Mouse (Mus musculus): ENCODE measurements around the gene Crmp1. TPM values are rescaled to one million over a fixed set of nuclear protein-coding genes. Genes with fewer than 3 reads are reported as not detected.
A peak's percentile ranks its signal among the peaks of the same experiment; 100 is the strongest.

Crmp1 gene
- polyA plus RNA-seq, 1 experiment = 0.05 TPM

GRCm38 (mm10) chr5:37335061-37335460, 93.3 kb downstream of the Crmp1 start:
- TF ChIP-seq MYOD1 (IDR thresholded peaks at IDR 0.05; ENCODE audit: control insufficient read depth, insufficient read length, low read depth) (no peak), CEBPB (IDR thresholded peaks at IDR 0.05; ENCODE audit: low read depth) (no peak), CTCF (IDR thresholded peaks at IDR 0.05; ENCODE audit: control insufficient read depth, insufficient read depth, insufficient read length) (no peak), MAX (IDR thresholded peaks at IDR 0.05) (no peak), FOSL1 (IDR thresholded peaks at IDR 0.05; ENCODE audit: insufficient read depth, low read length, poor library complexity, severe bottlenecking) (no peak), USF1 (IDR thresholded peaks at IDR 0.05; ENCODE audit: low read depth) (no peak), MYOG (IDR thresholded peaks at IDR 0.05; ENCODE audit: control insufficient read depth, extremely low read depth, insufficient read length) (no peak)
- H3K79me2 ChIP-seq (ENCODE audit: control insufficient read depth, insufficient read depth) = peaks cover 17% of the 10 kb centered on the region
- H3K27me3 ChIP-seq (ENCODE audit: control insufficient read depth, insufficient read depth, insufficient read length) = no peaks in the 10 kb centered on the region
- H3ac ChIP-seq (ENCODE audit: control insufficient read depth, insufficient read length, low read depth) = no peak overlapping the region
- H3K79me3 ChIP-seq (ENCODE audit: low read depth) = no peaks in the 10 kb centered on the region
- no peak overlapping the region for H3K4me3 ChIP-seq (ENCODE audit: insufficient read depth, poor library complexity, severe bottlenecking)
- H3K36me3 ChIP-seq (ENCODE audit: control insufficient read depth, insufficient read depth) = no peaks in the 10 kb centered on the region

GRCm38 (mm10) chr5:37336485-37337105, 94.9 kb downstream of the Crmp1 start, which contains the start of gene Evc:
TSS of gene Evc (minus strand) at chr5:37336894.
- Histone ChIP-seq H3K36me3 (ENCODE audit: control insufficient read depth, insufficient read depth) (no peaks in the 10 kb centered on the region), H3K79me3 (ENCODE audit: low read depth) (no peaks in the 10 kb centered on the region), H3ac (ENCODE audit: control insufficient read depth, insufficient read length, low read depth) (peak within 1 kb of the TSS; percentile 86), H3K79me2 (ENCODE audit: control insufficient read depth, insufficient read depth) (peaks cover 17% of the 10 kb centered on the region), H3K27me3 (ENCODE audit: control insufficient read depth, insufficient read depth, insufficient read length) (no peaks in the 10 kb centered on the region), H3K4me3 (ENCODE audit: insufficient read depth, poor library complexity, severe bottlenecking) (peak within 1 kb of the TSS; percentile 34)
- TF ChIP-seq USF1 (IDR thresholded peaks at IDR 0.05; ENCODE audit: low read depth) = no peak
- no peak for TF ChIP-seq MYOG (IDR thresholded peaks at IDR 0.05; ENCODE audit: control insufficient read depth, extremely low read depth, insufficient read length)
- TF ChIP-seq MAX (IDR thresholded peaks at IDR 0.05) = no peak
- no peak for TF ChIP-seq FOSL1 (IDR thresholded peaks at IDR 0.05; ENCODE audit: insufficient read depth, low read length, poor library complexity, severe bottlenecking)
- no peak for TF ChIP-seq CEBPB (IDR thresholded peaks at IDR 0.05; ENCODE audit: low read depth)
- no peak for TF ChIP-seq CTCF (IDR thresholded peaks at IDR 0.05; ENCODE audit: control insufficient read depth, insufficient read depth, insufficient read length)
- TF ChIP-seq MYOD1 (IDR thresholded peaks at IDR 0.05; ENCODE audit: control insufficient read depth, insufficient read length, low read depth) = no peak

- Histone ChIP-seq H3K4me3 (ENCODE audit: insufficient read depth, poor library complexity, severe bottlenecking) (peak overlapping the region; percentile 32), H3K79me2 (ENCODE audit: control insufficient read depth, insufficient read depth) (peaks cover 17% of the 10 kb centered on the region), H3ac (ENCODE audit: control insufficient read depth, insufficient read length, low read depth) (peak overlapping the region; percentile 16), H3K27me3 (ENCODE audit: control insufficient read depth, insufficient read depth, insufficient read length) (no peaks in the 10 kb centered on the region), H3K36me3 (ENCODE audit: control insufficient read depth, insufficient read depth) (no peaks in the 10 kb centered on the region), H3K79me3 (ENCODE audit: low read depth) (no peaks in the 10 kb centered on the region)
- no peak for TF ChIP-seq MAX (IDR thresholded peaks at IDR 0.05)
- TF ChIP-seq USF1 (IDR thresholded peaks at IDR 0.05; ENCODE audit: low read depth) = no peak
- no peak for TF ChIP-seq CEBPB (IDR thresholded peaks at IDR 0.05; ENCODE audit: low read depth)
- TF ChIP-seq CTCF (IDR thresholded peaks at IDR 0.05; ENCODE audit: control insufficient read depth, insufficient read depth, insufficient read length) = no peak
These were observed 96.0 kb downstream of the Crmp1 start for GRCm38 (mm10) chr5:37337696-37338095.

GRCm38 (mm10) chr5:37338288-37338687, 96.5 kb downstream of the Crmp1 start, which contains the start of gene Evc2:
TSS of gene Evc2 (plus strand) at chr5:37338499.
- Histone ChIP-seq H3K27me3 (ENCODE audit: control insufficient read depth, insufficient read depth, insufficient read length) (no peaks in the 10 kb centered on the region), H3K4me3 (ENCODE audit: insufficient read depth, poor library complexity, severe bottlenecking) (peak within 1 kb of the TSS; percentile 32), H3K36me3 (ENCODE audit: control insufficient read depth, insufficient read depth) (no peaks in the 10 kb centered on the region), H3K79me2 (ENCODE audit: control insufficient read depth, insufficient read depth) (peaks cover 17% of the 10 kb centered on the region), H3ac (ENCODE audit: control insufficient read depth, insufficient read length, low read depth) (peak within 1 kb of the TSS; percentile 70), H3K79me3 (ENCODE audit: low read depth) (no peaks in the 10 kb centered on the region)
- no peak for TF ChIP-seq CTCF (IDR thresholded peaks at IDR 0.05; ENCODE audit: control insufficient read depth, insufficient read depth, insufficient read length)
- no peak for TF ChIP-seq MAX (IDR thresholded peaks at IDR 0.05)
- no peak for TF ChIP-seq MYOG (IDR thresholded peaks at IDR 0.05; ENCODE audit: control insufficient read depth, extremely low read depth, insufficient read length)
- no peak for TF ChIP-seq CEBPB (IDR thresholded peaks at IDR 0.05; ENCODE audit: low read depth)
- TF ChIP-seq USF1 (IDR thresholded peaks at IDR 0.05; ENCODE audit: low read depth) = no peak
- no peak for TF ChIP-seq MYOD1 (IDR thresholded peaks at IDR 0.05; ENCODE audit: control insufficient read depth, insufficient read length, low read depth)

Other genes starting within 250 kb of the Crmp1 start
- gene Gm1043, start 156.6 kb upstream of the Crmp1 start, polyA plus RNA-seq (2012; fragmentation: generic; extraction: Trizol) = not detected
- 22.2 TPM for gene Evc, start 95.0 kb downstream of the Crmp1 start, polyA plus RNA-seq (2012; fragmentation: generic; extraction: Trizol)
- 15.6 TPM for gene Evc2, start 96.6 kb downstream of the Crmp1 start, polyA plus RNA-seq (2012; fragmentation: generic; extraction: Trizol)